Mouse (Mus musculus) C2C12 (cell line): Measurements from ENCODE around the gene Ptprn2. TPM values are rescaled to one million over a fixed set of nuclear protein-coding genes. Genes with fewer than 3 reads are reported as not detected.

ENCODE experiments used
- H3K27me3 ChIP-seq: one replicate; pipeline ENCODE4 v1.6.1; 2011; ENCODE audit not compliant: control insufficient read depth, insufficient read depth, insufficient read length
- H3K36me3 ChIP-seq: one replicate; pipeline ENCODE4 v1.6.1; 2011; ENCODE audit not compliant: control insufficient read depth, insufficient read depth
- H3K4me3 ChIP-seq: one replicate; pipeline ENCODE4 v1.5.1; 2011; ENCODE audit warnings: mild to moderate bottlenecking, control low read depth; ENCODE audit not compliant: poor library complexity, insufficient read depth, severe bottlenecking
- H3K79me2 ChIP-seq: one replicate; pipeline ENCODE4 v1.6.1; 2011; ENCODE audit not compliant: control insufficient read depth, insufficient read depth
- H3K79me3 ChIP-seq: one replicate; pipeline ENCODE4 v1.6.1; 2011; ENCODE audit warnings: low read depth, control low read depth
- H3ac ChIP-seq: one replicate; pipeline ENCODE3; 2011; ENCODE audit warnings: low read depth; ENCODE audit not compliant: control insufficient read depth, insufficient read length
- CEBPB ChIP-seq: IDR thresholded peaks from one replicate; pipeline ENCODE4 v1.6.1; 2011; ENCODE audit warnings: low read depth, mild to moderate bottlenecking, control low read depth, moderate library complexity
- CTCF ChIP-seq: IDR thresholded peaks from one replicate; pipeline ENCODE4 v1.5.1; 2011; ENCODE audit not compliant: control insufficient read depth, insufficient read depth, insufficient read length
- FOSL1 ChIP-seq: IDR thresholded peaks from one replicate; pipeline ENCODE4 v1.8.0; 2011; ENCODE audit warnings: mild to moderate bottlenecking, low read length; ENCODE audit not compliant: poor library complexity, insufficient read depth, severe bottlenecking
- MAX ChIP-seq: IDR thresholded peaks from one replicate; pipeline ENCODE4 v1.6.1; 2011; ENCODE audit warnings: mild to moderate bottlenecking, control low read depth
- MYOD1 ChIP-seq: IDR thresholded peaks from one replicate; pipeline ENCODE4 v1.6.1; 2011; ENCODE audit warnings: low read depth; ENCODE audit not compliant: control insufficient read depth, insufficient read length
- MYOG ChIP-seq: IDR thresholded peaks from one replicate; pipeline ENCODE4 v1.6.1; 2011; ENCODE audit not compliant: control insufficient read depth, insufficient read length; ENCODE audit errors: extremely low read depth
- USF1 ChIP-seq: IDR thresholded peaks from one replicate; pipeline ENCODE4 v1.6.1; 2011; ENCODE audit warnings: low read depth, mild to moderate bottlenecking, control low read depth, moderate library complexity
- polyA plus RNA-seq: library from polyadenylated mRNA; unstranded; fragments of >200 nt; fragmentation: generic; extraction: Trizol; gene quantifications from one replicate; pipeline ENCODE4 v1.2.1, GENCODE M21; 2012; ENCODE audit warnings: missing spikeins

Gene Ptprn2
- polyA plus RNA-seq, 1 experiment, result 0.41 TPM

DNA sequence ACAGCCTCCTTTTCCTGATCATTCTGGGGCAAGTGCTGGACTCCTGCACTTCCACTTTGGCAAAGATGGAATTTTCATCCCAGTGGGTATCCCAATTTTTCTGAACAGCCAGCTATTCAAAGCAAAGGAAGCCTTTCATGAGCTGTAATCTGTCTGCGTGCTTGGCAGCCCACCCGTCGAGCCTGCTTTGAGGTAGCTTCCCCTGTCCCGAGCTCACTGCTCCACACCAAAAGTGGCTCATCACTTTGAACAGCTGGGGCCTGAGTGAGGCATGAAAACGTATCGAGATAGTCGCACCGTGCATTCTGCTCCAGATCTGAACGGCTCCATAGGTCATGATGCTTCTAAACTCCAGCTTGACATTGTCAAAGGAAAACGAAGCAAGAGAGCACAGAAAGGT lies 503.6 kb downstream of the Ptprn2 start:
- H3ac ChIP-seq, result no peak overlapping the region
- TF ChIP-seq CTCF (no peak), CEBPB (no peak), MAX (no peak), FOSL1 (no peak), USF1 (no peak), MYOG (no peak), MYOD1 (no peak)
- no peaks in the 10 kb centered on the region for H3K79me3 ChIP-seq

GRCm38 (mm10) chr12:117001546-117002148 lies 516.1 kb downstream of the Ptprn2 start:
- Histone ChIP-seq H3K4me3 (no peak overlapping the region), H3ac (no peak overlapping the region), H3K79me2 (no peaks in the 10 kb centered on the region), H3K36me3 (no peaks in the 10 kb centered on the region), H3K27me3 (no peaks in the 10 kb centered on the region), H3K79me3 (no peaks in the 10 kb centered on the region)
- TF ChIP-seq CTCF (no peak), MAX (no peak), CEBPB (no peak), FOSL1 (no peak), USF1 (no peak), MYOD1 (no peak), MYOG (no peak)

More for the DNA sequence above, 503.6 kb downstream of the Ptprn2 start:
- Histone ChIP-seq H3K79me2 (no peaks in the 10 kb centered on the region), H3K36me3 (no peaks in the 10 kb centered on the region), H3K4me3 (no peak overlapping the region), H3K27me3 (no peaks in the 10 kb centered on the region)

- no peaks in the 10 kb centered on the region for H3K79me3 ChIP-seq
- no peaks in the 10 kb centered on the region for H3K36me3 ChIP-seq
- no peaks in the 10 kb centered on the region for H3K27me3 ChIP-seq
- H3K4me3 ChIP-seq, result no peak overlapping the region
- H3K79me2 ChIP-seq, result no peaks in the 10 kb centered on the region
- TF ChIP-seq MYOD1, result no peak
- no peak overlapping the region for H3ac ChIP-seq
Measured at GRCm38 (mm10) chr12:117016753-117017595, 531.5 kb downstream of the Ptprn2 start.

DNA sequence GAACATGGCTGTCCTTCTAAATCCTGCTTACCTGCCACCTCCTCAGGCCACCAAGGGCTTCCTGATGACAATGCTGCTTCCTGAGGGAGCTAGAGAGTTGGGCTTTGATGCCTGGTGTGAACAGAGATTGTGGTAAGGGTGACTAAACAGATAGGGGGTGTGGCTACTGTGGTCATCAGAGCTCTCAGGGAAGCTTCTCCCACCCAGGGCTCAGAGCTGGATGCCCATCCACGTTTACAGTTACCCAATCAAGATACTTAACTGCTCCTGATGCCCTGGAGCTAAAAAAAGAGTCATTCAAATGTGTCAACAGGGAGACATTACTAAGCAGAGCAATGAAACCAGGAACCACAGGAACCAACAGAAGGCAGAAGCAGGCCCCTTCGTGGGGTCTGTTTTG lies 532.4 kb downstream of the Ptprn2 start:
- no peak overlapping the region for H3K4me3 ChIP-seq
- no peaks in the 10 kb centered on the region for H3K79me2 ChIP-seq
- no peaks in the 10 kb centered on the region for H3K36me3 ChIP-seq
- H3K27me3 ChIP-seq, result no peaks in the 10 kb centered on the region
- no peak for TF ChIP-seq FOSL1
- TF ChIP-seq CTCF, result no peak
- no peak for TF ChIP-seq USF1
- TF ChIP-seq MYOG, result no peak
- no peak for TF ChIP-seq MYOD1
- no peak for TF ChIP-seq CEBPB
- no peak for TF ChIP-seq MAX
- H3K79me3 ChIP-seq, result no peaks in the 10 kb centered on the region
- no peak overlapping the region for H3ac ChIP-seq

GRCm38 (mm10) chr12:117023235-117023634 lies 537.7 kb downstream of the Ptprn2 start:
- Histone ChIP-seq H3K4me3 (no peak overlapping the region), H3K79me3 (no peaks in the 10 kb centered on the region)

More at GRCm38 (mm10) chr12:117023235-117023634, 537.7 kb downstream of the Ptprn2 start:
- Histone ChIP-seq H3ac (no peak overlapping the region), H3K79me2 (no peaks in the 10 kb centered on the region), H3K27me3 (peaks cover 12% of the 10 kb centered on the region), H3K36me3 (no peaks in the 10 kb centered on the region)
- TF ChIP-seq MYOD1 (no peak), MYOG (no peak), FOSL1 (no peak), CEBPB (no peak), USF1 (no peak), MAX (no peak), CTCF (no peak)
